Mouse (Mus musculus): ENCODE measurements at regions not wholly inside any gene's neighbourhood (a gene's known extent, or its start where the extent isn't known, plus 50 kb on each side); places are given as distances from the start of the nearest gene placed in this dataset.

- TF ChIP-seq CTCF (IDR thresholded peaks at IDR 0.05) (no peak), POLR2A (IDR thresholded peaks at IDR 0.05; ENCODE audit: insufficient read depth, low read depth, low read length) (no peak)
Measured at GRCm38 (mm10) chr14:67176672-67177071, 1167.7 kb upstream of the Gulo start.
